Mouse (Mus musculus) lung, adult 2 months (tissue): ENCODE measurements around the gene Ctsw. TPM values are rescaled to one million over a fixed set of nuclear protein-coding genes. Genes with fewer than 3 reads are reported as not detected.
"Not testable (repeated sequence)": the region's sequence is repeated elsewhere in the genome, so short reads cannot be mapped to it uniquely, and the experiment has no call there.

Experiments used
- DNase-seq: peaks from one replicate; pipeline ENCODE4 v3.0.0; 2022
- H3K4me1 ChIP-seq: fragments of 200-500 bp; 2 replicates; pipeline ENCODE4 v1.6.1; 2011; ENCODE audit warnings: low read length; ENCODE audit not compliant: control insufficient read depth, insufficient read depth
- H3K4me3 ChIP-seq: fragments of 200-500 bp; replicated peaks from 2 replicates; pipeline ENCODE3; 2011; ENCODE audit warnings: low read depth, mild to moderate bottlenecking, control low read depth, low read length; ENCODE audit errors: extremely low read depth
- CTCF ChIP-seq: fragments of 200-500 bp; IDR thresholded peaks from 2 replicates; pipeline ENCODE4 v1.5.1; 2011; ENCODE audit warnings: mild to moderate bottlenecking, low read length, control low read depth; ENCODE audit not compliant: insufficient read depth
- POLR2A ChIP-seq: fragments of 200-500 bp; IDR thresholded peaks from 2 replicates; pipeline ENCODE4 v1.6.1; 2011; ENCODE audit warnings: low read depth, mild to moderate bottlenecking, control low read depth, low read length, borderline replicate concordance; ENCODE audit errors: extremely low read depth
- WGBS: fragments of 180-500 bp; shearing (Covaris S2); methylation state at CpG from one replicate; pipeline ENCODE4 v1.1.7; 2018; 5-methylcytosine and 5-hydroxymethylcytosine counted together
- polyA plus RNA-seq: library from polyadenylated mRNA; depleted of rRNA; stranded (reverse); fragments of >200 nt; gene quantifications from 2 replicates; pipeline ENCODE4 v1.2.3, GENCODE M21; 2012

Gene Ctsw
- polyA plus RNA-seq, 1 experiment, result 4.9 TPM

DNA sequence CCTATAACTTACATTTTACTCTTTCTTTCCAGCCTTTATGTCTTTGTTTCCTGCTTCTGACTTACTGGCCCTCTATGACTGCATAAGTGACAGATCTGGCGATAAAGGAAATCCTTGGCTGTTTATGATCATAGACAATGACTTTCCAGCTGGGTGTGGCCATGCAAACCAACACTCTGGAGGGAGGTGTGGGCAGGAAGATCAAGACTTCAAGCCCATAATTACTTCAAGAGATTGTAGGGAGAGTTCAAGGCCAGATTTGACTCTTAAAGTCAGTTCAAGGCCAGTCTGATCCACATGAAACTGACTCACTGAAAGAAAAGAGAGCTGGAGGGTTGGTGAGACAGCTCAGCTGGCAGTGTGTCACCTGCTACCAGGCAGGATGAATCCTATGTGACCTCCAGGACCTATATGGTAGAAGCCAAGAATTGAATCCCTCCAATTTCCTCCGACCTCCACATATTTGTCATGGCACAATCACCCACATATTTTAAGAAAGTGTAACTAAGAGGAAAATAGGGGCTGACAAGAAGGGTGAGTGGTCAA, 32.1 kb upstream of the Ctsw start:
- Histone ChIP-seq H3K4me1 (no peaks in the 10 kb centered on the region), H3K4me3 (no peak overlapping the region)
- WGBS, result 79% methylated on average over 2 of the region's 2 CpGs
- no peak for DNase-seq
- TF ChIP-seq CTCF (no peak), POLR2A (no peak)

DNA sequence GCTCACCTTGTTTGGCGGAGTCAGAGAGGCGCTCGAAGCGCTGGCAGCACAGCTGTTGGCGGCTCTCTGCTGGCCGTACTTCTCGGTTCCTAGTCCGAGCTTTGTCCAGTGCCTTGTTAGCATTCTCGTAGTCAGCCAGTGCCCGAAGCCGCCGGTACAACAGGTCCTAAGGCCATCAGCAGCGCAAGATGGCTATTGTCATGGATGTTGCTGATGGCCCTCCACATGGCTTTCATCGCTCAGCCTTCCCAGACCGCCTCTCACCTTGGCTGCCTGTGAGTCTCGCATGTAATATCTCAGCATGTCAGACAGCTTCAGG, 27.7 kb upstream of the Ctsw start:
- WGBS, result 85% methylated on average over 16 of the region's 16 CpGs
- Histone ChIP-seq H3K4me1 (0 out of 2 replicates have a peak, but pooled peaks cover 2% of the 10 kb centered on the region), H3K4me3 (no peak overlapping the region)
- TF ChIP-seq CTCF (no peak), POLR2A (no peak)
- no peak for DNase-seq

DNA sequence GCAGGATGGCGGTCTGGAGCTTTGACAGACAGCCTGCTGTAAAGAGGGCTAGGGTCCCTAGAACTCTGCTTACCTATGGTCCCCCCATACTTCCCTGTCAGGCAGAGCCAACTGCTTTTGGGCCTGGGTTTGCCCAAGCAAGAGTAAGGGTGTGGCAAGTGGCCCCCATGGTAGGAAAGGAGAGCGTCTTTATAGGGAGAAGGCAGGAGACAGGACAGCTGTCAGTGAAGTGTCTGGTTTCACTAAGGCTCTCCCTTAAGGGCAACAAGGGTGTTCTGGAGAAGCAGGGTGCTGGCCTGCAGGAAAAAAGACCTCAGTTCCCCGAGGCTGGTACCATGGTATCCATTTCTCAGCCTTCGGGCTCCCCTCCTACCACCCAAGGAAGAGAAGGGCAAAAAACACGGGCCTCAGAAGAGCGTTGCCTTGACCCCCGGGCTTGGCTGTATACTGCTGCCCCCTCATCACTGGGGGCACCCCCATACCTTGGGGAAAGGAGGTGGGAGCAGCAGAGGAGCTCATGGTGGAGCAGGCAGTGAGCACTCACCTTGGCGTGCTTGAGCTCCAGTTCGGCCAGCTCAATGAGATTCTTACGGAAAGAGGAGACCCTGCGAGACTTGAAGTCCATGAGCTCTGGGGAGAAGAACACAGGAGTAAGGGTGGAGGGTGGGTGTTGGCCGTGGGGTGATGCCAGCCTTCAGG, 27.2 kb upstream of the Ctsw start:
- TF ChIP-seq POLR2A (no peak), CTCF (no peak)
- H3K4me3 ChIP-seq, result no peak overlapping the region
- DNase-seq, result no peak
- H3K4me1 ChIP-seq, result 0 out of 2 replicates have a peak, but pooled peaks cover 2% of the 10 kb centered on the region
- 76% methylated on average over 12 of the region's 12 CpGs for WGBS

DNA sequence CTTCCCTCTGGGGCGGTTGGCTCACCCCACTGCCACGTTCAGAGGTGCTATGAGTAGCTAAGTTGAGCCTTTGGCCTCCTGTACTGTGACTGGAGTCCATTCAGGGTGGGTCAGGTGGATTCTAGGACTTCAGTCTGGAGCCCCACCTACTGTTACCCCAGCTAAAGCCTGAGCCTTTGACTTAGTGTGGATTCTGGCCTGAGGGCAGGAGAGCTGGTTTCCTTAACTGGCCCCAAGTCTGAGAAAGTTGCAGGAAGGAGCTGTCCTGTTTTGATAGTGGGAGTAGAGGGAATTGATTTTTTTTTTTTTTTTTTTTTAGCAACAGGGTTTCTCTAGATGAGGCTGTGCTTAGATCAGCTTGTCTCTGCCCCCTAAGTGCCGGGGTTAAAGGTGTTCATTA, 26.0 kb upstream of the Ctsw start:
- DNase-seq, result no peak
- no peak for TF ChIP-seq POLR2A
- TF ChIP-seq CTCF, result no peak
- H3K4me3 ChIP-seq, result no peak overlapping the region
- 0 out of 2 replicates have a peak, but pooled peaks cover 2% of the 10 kb centered on the region for H3K4me1 ChIP-seq
- WGBS, result 83% methylated on average over 3 of the region's 3 CpGs

- not testable (repeated sequence) for H3K4me1 ChIP-seq, DNase-seq, H3K4me3 ChIP-seq
- 53% methylated on average over 9 of the region's 9 CpGs for WGBS
Observed at GRCm38 (mm10) chr19:5493301-5493721, 25.0 kb upstream of the Ctsw start.

DNA sequence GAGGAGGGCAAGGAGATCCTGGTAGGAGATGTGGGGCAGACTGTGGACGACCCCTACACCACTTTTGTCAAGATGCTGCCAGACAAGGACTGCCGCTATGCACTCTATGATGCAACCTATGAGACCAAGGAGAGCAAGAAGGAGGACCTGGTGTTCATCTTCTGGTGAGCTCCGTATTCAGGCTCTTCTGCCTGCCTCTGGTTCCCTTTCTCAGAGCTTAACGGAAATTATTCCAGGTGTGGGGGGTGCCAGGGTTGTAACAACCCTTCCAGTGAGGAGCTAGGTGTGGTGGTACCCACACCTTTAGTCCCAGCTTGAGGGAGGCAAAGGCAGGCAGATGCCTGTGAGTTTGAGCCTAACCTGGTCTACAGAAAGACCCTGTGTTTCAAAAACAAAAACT, 24.3 kb upstream of the Ctsw start:
- Histone ChIP-seq H3K4me1 (0 out of 2 replicates have a peak, but pooled peaks cover 4% of the 10 kb centered on the region), H3K4me3 (no peak overlapping the region)
- TF ChIP-seq CTCF (no peak), POLR2A (no peak)
- DNase-seq, result no peak
- 65% methylated on average over 4 of the region's 4 CpGs for WGBS

GRCm38 (mm10) chr19:5490898-5491708, 22.8 kb upstream of the Ctsw start:
- TF ChIP-seq CTCF (no peak), POLR2A (peak; percentile 91; the same call in 1 of the 2 replicates)
- WGBS, result under 1% methylated on average over 58 of the region's 59 CpGs
- peak; percentile 91 for DNase-seq

GRCm38 (mm10) chr19:5490313-5490897, 22.1 kb upstream of the Ctsw start, which contains the start of gene Cfl1:
TSS of gene Cfl1 (plus strand) at chr19:5490455.
- H3K4me3 ChIP-seq, result peak within 1 kb of the TSS; percentile 93
- peak; percentile 92 for DNase-seq
- H3K4me1 ChIP-seq, result peaks cover 7% of the 10 kb centered on the region; the same call in 1 of the 2 replicates
- WGBS, result under 1% methylated on average over 62 of the region's 62 CpGs
- TF ChIP-seq CTCF (no peak), POLR2A (peak; percentile 96)

More at GRCm38 (mm10) chr19:5490898-5491708, 22.8 kb upstream of the Ctsw start:
- peaks cover 7% of the 10 kb centered on the region; the same call in 1 of the 2 replicates for H3K4me1 ChIP-seq
- H3K4me3 ChIP-seq, result peak overlapping the region; percentile 93

GRCm38 (mm10) chr19:5489721-5490120, 21.4 kb upstream of the Ctsw start:
- DNase-seq, H3K4me3 ChIP-seq, H3K4me1 ChIP-seq: not testable (repeated sequence)
- WGBS, result 27% methylated on average over 10 of the region's 10 CpGs
